Mouse (Mus musculus) spleen, adult 18-20 months (tissue): ENCODE measurements at regions not wholly inside any gene's neighbourhood (a gene's known extent, or its start where the extent isn't known, plus 50 kb on each side); places are given as distances from the start of the nearest gene placed in this dataset.

ENCODE experiments used
- DNase-seq, 2 experiments: peaks; one replicate each; pipeline ENCODE4 v3.0.0; 2022; ENCODE audit warnings: mixed read lengths in 2 of 2

DNA sequence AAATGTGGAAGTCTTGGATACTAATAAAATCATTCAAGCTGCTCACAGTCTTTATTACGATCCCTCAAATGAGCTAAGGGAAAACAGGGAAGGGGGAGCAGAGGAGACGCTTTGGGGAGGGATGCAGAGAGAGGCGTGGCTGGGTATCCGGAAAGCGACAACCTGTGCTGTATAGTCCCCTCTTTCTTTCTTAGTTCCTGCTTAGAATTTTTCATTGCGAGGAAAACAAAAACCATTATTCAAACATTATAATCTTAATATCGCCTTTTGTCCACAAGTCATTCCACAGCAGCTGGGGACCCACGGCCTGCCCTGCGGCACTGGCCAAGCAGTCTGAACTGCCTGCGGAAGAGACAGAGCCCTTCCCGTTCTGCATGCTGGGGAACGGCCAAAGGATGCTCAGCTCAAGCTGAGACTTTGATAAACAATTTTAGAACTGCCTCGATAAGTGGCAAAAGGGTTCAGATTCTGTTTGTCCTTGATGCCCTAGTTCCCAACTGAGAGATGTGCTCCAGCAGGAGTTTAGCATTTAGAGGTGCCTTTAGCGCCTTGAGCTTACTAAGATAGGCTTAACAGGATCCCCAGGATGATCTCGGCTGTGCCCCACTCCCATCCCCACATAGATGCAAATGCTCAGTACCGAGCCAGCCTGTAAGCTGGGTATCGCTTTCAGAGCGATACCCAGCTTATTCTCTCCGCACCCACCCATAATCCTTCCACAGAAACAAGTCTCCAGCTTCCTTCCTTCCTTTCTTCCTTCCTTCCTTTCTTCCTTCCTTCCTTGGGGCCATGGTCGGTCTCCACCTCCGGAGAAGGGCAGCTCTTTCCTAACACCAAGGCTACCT lies 248.7 kb upstream of the Nfe2l3 start:
- no peak for DNase-seq

DNA sequence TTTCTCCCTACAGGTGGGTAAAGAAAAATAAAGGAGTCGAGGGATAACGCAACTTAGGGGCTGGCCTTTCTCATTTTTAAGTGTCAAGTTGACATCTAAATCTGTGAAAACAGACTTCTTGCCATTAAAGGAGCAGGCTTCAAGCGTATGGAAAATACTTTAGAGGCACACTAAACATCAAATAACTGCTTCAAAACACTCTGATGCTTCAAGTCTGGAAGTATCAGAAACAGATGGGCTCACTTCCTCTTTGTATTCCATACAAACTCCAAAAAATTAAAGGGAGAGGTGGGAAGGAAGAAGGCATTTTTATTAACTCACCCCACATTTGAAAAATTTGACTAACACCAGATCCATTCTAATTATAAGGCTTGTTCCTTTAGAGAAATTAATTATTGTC lies 248.0 kb upstream of the Nfe2l3 start:
- DNase-seq, result no peak

DNA sequence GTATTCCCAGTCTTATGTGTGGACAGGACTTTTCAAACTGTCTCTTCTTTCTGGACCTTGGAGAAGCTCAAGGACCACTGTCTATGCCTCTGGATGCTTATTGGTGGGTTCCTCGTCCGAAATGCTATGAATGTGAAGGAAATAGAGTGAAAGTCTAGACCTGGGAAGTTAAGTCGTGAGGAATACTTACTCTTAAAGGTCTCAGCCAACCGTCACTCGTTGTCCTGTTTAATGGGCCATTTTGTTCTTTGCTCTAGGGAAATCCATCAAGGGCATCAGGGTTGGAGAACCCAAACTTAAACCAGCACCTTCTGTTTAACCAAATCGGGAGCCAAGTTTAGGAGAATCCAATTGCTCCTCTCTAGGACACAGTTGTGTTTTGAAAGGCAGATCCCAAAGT lies 247.3 kb upstream of the Nfe2l3 start:
- no peak for DNase-seq

DNA sequence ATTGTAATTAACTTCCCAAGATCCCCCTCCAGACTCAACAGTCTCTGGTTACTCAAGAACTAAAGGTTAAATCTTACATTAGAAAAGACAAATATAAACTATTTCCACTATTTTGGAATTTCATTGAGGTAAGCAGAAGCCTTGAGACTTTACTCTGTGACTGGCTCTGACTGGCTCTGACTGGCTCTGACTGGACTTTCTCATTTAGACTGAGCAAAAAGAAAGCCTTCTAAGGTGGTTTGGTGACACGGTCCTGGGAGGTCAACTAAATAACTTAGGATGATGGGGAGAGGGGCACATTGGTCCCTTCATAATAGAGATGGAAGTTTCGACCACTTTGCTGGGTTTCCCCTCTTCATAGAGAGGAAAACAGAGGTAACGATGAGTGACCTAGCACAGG lies 243.3 kb upstream of the Nfe2l3 start:
- DNase-seq, result no peak

GRCm38 (mm10) chr6:51192826-51193225 lies 239.6 kb upstream of the Nfe2l3 start:
- no peak for DNase-seq

DNA sequence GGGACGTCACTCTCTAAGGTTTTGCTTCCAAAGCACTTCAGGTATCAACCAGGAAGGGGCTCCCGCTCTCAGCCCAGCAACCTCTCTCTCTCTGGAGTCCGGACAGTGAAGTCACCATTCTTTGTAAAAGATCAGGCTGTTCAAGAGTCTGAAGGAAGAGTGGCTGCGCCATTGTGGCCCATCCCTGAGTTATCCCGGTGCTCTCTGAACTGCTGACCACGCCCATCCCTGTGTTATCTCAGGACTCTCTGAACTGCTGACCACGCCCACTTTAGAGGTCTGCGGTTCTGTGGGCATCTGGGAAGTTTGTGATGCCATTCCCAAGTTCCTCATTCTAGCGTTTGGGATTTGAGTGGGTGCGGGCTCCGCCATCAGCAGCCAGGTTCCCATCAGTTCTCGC lies 239.1 kb upstream of the Nfe2l3 start:
- DNase-seq, result no peak

DNA sequence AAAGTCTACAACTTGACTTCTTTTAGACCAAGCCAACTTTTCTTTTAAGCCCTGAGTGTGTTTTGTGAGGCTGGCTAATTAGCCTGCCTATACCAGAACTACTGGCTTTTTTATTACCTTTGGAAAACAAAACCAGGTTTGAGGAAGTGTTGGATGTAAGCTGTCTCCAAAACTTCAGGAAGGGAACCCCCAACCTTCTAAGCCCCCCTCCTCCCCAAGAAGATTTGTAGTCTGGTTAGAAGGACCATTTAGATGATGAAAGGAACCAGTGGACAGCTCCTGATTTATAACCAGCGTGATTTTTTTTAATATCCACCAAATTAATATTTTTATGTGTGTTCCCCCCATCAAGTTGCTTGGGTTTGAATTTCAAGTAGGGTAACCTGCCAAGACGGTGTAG lies 236.1 kb upstream of the Nfe2l3 start:
- DNase-seq, result no peak

- no peak for DNase-seq
These were observed 235.3 kb upstream of the Nfe2l3 start for GRCm38 (mm10) chr6:51197000-51197774.

DNA sequence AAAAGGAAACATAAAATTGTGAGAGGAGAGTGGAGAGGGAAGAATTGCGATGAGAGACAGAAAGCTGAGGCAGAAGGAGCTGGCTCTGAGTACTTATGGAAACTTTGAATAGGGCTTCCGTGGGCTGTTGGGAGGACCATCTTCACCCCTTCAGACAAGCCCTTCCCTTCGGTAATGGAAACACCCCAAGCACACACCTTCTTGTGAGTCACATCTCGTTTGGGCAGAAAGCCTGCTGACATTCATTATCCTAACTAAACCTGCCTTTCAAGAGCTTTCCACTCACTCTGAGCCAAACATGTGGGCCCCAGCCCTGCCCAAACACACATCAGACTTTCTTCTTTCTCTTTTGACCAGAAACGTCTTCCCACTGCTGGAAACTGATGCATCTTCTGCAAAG lies 232.3 kb upstream of the Nfe2l3 start:
- no peak for DNase-seq

DNA sequence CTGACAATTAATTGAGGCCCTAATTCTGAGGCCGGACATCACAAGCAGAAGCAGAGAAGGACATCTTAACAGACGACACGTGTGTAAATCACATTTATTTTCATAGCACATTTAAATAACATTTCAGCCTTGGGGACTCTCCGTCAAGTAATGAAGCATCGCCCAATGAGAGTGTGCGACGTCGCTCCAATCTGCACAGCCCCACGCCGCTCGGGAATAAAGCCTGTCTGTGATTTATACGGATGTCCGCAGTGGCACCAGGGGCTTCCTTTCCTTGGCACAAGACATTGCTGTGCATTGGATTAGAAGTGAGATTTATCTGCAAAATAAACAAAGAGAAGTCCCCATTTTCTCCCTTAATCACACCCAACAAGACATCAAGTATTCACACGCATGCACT lies 231.6 kb upstream of the Nfe2l3 start:
- no peak for DNase-seq

- no peak for DNase-seq
These were observed 228.2 kb upstream of the Nfe2l3 start for GRCm38 (mm10) chr6:51204306-51204705.

GRCm38 (mm10) chr6:51205411-51205810 lies 227.1 kb upstream of the Nfe2l3 start:
- no peak for DNase-seq

DNA sequence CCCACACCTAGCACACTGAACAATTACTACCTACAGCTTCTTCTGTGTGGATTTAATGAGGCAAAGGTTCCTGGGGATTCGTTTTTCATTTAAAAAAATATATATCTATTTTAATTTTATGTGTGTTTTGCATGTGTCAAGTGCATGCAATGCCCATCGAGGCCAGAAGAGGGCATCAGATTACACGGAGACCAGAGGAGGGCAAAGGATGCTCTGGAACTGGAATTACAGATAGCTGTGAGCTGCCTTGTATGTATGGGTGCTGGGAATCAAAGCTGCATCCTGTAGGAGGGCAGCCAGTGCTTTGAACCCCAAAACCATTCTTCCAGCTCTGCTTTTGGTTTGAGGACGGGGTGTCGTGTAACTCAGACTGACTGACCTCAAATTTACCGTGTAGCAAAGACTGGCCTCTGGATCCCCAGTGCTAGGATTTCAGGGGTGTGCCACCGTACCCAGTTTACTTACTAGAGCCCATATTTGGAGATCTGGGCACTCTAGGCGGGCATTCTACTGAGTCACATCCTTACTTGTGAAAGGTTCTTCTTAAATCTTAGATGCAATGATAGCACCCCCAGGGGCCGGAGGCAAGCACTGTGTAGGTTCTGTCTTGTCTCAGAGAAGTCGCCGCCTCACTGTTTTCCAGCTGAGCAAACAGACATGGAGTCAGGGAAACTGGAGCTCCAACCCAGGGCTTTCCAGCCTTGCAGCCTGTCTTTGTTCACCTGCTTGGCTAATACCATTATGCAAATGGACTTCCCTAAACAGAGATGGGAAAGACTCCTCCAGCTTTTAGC lies 225.6 kb upstream of the Nfe2l3 start:
- peak in 1 of 2 experiments; percentile 59 for DNase-seq

DNA sequence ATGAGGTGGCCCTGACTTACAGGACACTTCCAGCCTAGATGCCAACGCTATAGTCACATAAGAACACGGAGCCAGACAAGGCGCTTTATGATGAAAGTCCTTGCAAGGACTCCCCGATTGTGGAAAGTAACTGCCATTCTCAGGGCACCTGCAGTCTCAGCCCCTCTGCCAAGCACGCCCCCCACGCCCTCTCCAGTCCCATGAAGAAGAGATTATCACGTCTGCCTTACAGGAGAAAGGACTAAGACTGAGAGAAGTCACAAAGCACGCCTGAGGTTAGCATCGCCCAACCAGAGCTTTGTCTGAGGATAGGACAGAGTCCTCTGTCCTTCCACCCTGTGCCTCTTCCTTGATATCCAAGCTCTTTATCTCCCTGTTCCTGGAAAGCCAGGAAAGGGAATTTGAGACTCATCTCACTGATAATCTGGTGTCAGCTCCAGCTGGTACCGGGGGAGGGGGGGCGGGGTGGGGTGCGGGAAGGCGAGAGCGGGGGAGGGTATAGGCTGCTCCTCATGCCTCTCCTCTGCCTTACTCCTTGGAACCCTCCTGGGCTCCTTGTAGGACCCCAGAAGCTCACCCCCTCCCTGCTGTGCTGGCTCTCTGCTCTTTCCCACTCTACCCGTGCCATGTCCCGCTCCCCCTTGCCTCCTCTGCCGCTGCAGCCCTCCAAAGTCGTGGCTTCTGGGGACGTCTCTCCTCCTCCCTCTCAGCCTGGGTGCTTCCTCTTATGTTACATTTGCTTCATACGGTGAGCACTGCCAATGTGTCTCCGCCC lies 224.7 kb upstream of the Nfe2l3 start:
- DNase-seq, result no peak

GRCm38 (mm10) chr6:51208660-51209396 lies 223.6 kb upstream of the Nfe2l3 start:
- DNase-seq, result peak in 1 of 2 experiments; percentile 21

GRCm38 (mm10) chr6:51211418-51211817 lies 221.1 kb upstream of the Nfe2l3 start:
- DNase-seq, result no peak

DNA sequence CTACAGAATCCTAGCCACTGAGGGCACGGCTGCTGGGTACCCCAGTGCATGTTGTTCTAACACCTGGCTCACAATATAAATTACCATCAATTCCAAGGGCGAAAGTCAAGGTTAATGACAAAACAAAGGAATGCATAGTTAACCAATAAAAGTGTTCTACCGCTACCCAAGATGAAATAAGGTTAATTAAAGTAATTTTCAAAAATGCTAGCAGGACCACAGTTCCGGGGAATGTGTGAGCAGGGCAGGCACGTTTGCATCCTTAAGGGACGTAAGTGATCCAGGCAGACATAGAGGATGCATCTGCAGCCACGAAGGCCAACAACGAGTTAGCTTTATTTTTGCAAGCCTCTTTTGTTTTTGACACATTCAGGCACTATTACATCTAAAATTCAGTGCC lies 220.3 kb upstream of the Nfe2l3 start:
- no peak for DNase-seq

- no peak for DNase-seq
These were observed 217.1 kb upstream of the Nfe2l3 start for GRCm38 (mm10) chr6:51215371-51215770.

DNA sequence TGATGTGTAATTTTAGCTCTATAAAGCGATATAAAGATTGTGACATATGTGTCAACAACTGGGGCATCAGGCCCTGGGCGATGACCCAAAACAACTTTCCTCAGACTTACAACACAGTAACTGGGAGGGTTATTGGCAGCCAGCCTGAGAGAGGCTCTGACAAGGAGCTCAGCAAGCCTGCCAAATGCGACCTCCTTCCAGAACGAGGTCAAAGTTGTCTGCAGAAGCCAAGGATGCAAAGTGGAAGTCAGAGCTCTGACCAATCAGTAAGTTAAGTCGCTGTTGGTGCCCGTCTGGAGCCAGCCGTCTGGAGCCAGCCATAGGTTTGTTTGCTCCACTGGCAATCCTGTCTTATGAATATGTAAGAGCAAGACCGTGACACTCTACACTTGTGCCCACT lies 216.0 kb upstream of the Nfe2l3 start:
- no peak for DNase-seq

DNA sequence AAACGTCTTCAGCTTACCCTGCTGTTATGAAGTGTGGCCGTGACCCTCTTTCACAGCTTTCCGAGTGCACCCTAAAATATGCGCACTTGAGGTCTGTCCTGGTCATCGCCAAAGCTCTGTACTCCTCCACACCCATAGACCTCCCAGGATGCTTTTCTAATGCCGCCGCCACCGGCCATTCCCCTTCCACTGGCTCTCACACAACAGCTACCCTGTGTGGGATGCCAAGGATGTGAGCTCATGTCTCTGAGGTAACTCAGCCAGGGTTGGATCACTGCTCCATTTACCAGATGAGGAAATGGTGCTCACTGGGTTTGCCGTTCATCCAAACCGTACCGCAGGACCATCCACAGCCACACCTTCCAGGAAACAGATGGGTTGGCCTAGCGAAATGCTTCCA lies 212.8 kb upstream of the Nfe2l3 start:
- DNase-seq, result no peak

DNA sequence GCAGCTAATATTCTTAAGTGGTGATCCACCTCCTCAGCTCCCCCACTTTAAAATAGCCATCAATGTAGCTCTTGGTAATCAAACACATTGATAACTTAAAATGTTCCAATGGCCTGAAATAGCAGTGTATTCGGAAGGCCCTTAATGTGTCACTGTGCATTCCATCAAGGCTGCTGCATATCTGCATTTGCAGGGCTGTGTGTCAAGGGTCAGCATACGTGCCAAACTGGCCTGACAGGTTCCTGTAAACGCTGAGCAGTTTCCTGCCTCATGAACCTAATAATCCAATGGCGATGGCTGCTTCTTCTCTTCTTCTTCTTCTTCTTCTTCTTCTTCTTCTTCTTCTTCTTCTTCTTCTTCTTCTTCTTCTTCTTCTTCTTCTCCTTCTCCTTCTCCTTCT lies 211.7 kb upstream of the Nfe2l3 start:
- no peak for DNase-seq
